8 mouse cellular contexts compared by ENCODE assay signal in the genomic region with DNA sequence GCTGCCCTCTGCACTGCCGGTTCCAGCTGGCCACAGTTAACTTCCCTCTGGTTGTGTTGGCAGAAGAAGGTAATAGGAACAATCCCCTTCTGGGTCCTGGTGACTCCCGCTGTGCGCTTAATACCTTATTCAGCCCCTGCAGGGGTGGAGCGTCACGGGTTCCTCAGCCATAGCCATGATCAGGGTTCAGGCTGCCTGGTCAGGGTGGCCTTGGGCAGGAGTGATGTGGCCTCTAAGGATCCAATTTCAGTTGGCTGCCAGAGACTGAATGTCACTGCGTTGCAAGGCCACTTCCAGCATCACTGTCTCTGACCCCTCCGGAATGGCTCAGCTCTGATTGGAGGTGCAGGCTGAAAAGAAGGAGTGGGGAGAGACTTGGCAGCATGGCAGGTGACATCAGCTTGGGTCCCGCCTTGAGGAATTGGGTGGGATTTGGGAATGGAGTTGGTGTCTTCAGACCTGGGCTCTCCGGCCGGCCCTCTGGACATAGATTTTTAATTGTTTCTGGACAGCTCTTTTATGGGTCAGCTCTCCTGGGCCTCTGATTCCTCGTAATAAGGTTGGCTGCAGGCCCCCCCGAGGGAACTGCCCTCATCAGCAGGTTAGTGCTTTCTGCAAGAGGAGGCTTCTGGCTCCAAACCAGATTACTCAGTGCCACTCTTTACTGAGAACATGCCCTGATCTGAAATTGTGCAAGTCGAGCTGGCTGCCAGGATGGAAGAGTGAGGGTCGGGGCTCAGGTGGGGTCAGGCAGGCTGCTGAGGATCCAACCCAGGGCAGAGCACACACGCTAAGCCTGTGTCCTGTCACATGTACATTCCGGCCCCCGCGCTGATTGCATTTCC. TPM values are rescaled to one million over a fixed set of nuclear protein-coding genes. Genes with fewer than 3 reads are reported as not detected.
DNase-seq lines count a peak whose midpoint lies in the region; ATAC-seq and TF ChIP-seq lines count a peak whose summit lies in the region.

No protein-coding gene starts in this region.

- intact Hi-C loops in gastrocnemius, adult 2 months (cut with DNase I): loop anchor here (5.0 kb wide), 1 partner anchor 54 kb away; no protein-coding TSS in a partner anchor

- H3K4me1 ChIP-seq in liver, embryonic 13.5 days (replicated peaks): peaks cover 71% of the 10 kb centered on the region
- H3K4me1 ChIP-seq in hindbrain, embryonic 15.5 days (replicated peaks): peaks cover 44% of the 10 kb centered on the region

- no peak overlapping the region for H3K9ac ChIP-seq in liver, embryonic 13.5 days
- H3K9ac ChIP-seq in hindbrain, embryonic 15.5 days: no peak overlapping the region

- no peak for ATAC-seq in liver, embryonic 13.5 days (ENCODE audit: low read depth)
- no peak for ATAC-seq in hindbrain, embryonic 15.5 days (ENCODE audit: low FRiP score, low read depth)
- ATAC-seq in erythroid progenitor cell, adult 5-6 weeks (replicated peaks; ENCODE audit: low FRiP score, poor library complexity, severe bottlenecking): no peak

- TF ChIP-seq CTCF in gastrocnemius, adult 2 months (IDR thresholded peaks at IDR 0.05): no peak

- no peaks in the 10 kb centered on the region for H3K27me3 ChIP-seq in liver, embryonic 13.5 days
- no peaks in the 10 kb centered on the region for H3K27me3 ChIP-seq in hindbrain, embryonic 15.5 days

- H3K4me3 ChIP-seq in liver, embryonic 13.5 days (replicated peaks): no peak overlapping the region
- peak overlapping the region; percentile 56 for H3K4me3 ChIP-seq in gastrocnemius, adult 2 months
- no peak overlapping the region for H3K4me3 ChIP-seq in hindbrain, embryonic 15.5 days

- no peak overlapping the region for H3K4me2 ChIP-seq in liver, embryonic 13.5 days
- H3K4me2 ChIP-seq in hindbrain, embryonic 15.5 days: peak overlapping the region; percentile 20

- H3K27ac ChIP-seq in liver, embryonic 13.5 days: peak overlapping the region; percentile 99; the same call in 1 of the 2 replicates
- peak overlapping the region; percentile 91 for H3K27ac ChIP-seq in gastrocnemius, adult 2 months
- 0 out of 2 replicates have a peak overlapping the region, but pooled peaks have one; percentile 39 for H3K27ac ChIP-seq in hindbrain, embryonic 15.5 days (replicated peaks)

- DNase-seq in liver, embryonic 13.5 days: no peak
- no peak for DNase-seq in liver
- peak; percentile 90 for DNase-seq in adrenal gland, adult 8-10 months
- peak; percentile 85 for DNase-seq in gastrocnemius, adult 2 months
- peak; percentile 30 to 35 for DNase-seq in lung, postnatal 4 days
- DNase-seq in frontal cortex, postnatal 25 days (ENCODE audit: low spot score in 2 of 2): no peak

- H3K36me3 ChIP-seq in liver, embryonic 13.5 days: peaks cover 14% of the 10 kb centered on the region
- no peaks in the 10 kb centered on the region for H3K36me3 ChIP-seq in hindbrain, embryonic 15.5 days

- H3K9me3 ChIP-seq in liver, embryonic 13.5 days (replicated peaks): no peaks in the 10 kb centered on the region
- H3K9me3 ChIP-seq in hindbrain, embryonic 15.5 days: no peaks in the 10 kb centered on the region

- WGBS in liver, embryonic 13.5 days (ENCODE audit: insufficient replicate concordance): 75% methylated on average over 18 of the region's 18 CpGs
- 33% methylated on average over 18 of the region's 18 CpGs for WGBS in hindbrain, embryonic 15.5 days

RNA-seq across cellular contexts. Expression of a gene that starts 10.8 kb away (rescaled TPM):
- 8.2 and 10.9 TPM in 2 replicates for polyA plus RNA-seq in liver, embryonic 13.5 days (2015; fragmentation: Nextera tagmentation; extraction: Ambion mirVana)
- total RNA-seq in adrenal gland, adult 8-10 months (2022): 100 to 1,000 TPM in 2 of 4 experiments, 10 to 100 TPM in 2; 83.2 to 102 (median 95.5) TPM
- 10 to 100 TPM; 90.6 to 99.5 TPM for total RNA-seq in gastrocnemius, adult 2 months (2021)
- polyA plus RNA-seq in hindbrain, embryonic 15.5 days (2015; fragmentation: Nextera tagmentation; extraction: Ambion mirVana): 24.2 and 27.9 TPM in 2 replicates
- 32.1 and 36.9 TPM in 2 replicates for total RNA-seq in erythroid progenitor cell, adult 5-6 weeks (2015; ENCODE audit: low replicate concordance)
- total RNA-seq in erythroid progenitor cell, adult 5-6 weeks (2017; ENCODE audit: low replicate concordance): 35.2 and 35.3 TPM in 2 replicates

RNA-seq across cellular contexts. Expression of a gene that starts 37.4 kb away (rescaled TPM):
- polyA plus RNA-seq in liver, embryonic 13.5 days (2015; fragmentation: Nextera tagmentation; extraction: Ambion mirVana): 5.7 and 6.0 TPM in 2 replicates
- total RNA-seq in adrenal gland, adult 8-10 months (2022): 10 to 100 TPM; 60.6 to 97.3 (median 78.2) TPM
- total RNA-seq in gastrocnemius, adult 2 months (2021): 10 to 100 TPM; 14.5 to 19.2 TPM
- 9.9 and 12.2 TPM in 2 replicates for polyA plus RNA-seq in hindbrain, embryonic 15.5 days (2015; fragmentation: Nextera tagmentation; extraction: Ambion mirVana)
- 6.7 and 13.0 TPM in 2 replicates for total RNA-seq in erythroid progenitor cell, adult 5-6 weeks (2015; ENCODE audit: low replicate concordance)
- 5.6 and 6.0 TPM in 2 replicates for total RNA-seq in erythroid progenitor cell, adult 5-6 weeks (2017; ENCODE audit: low replicate concordance)

RNA-seq across cellular contexts. Expression of a gene that starts 38.5 kb away (rescaled TPM):
- 19.3 and 20.1 TPM in 2 replicates for polyA plus RNA-seq in liver, embryonic 13.5 days (2015; fragmentation: Nextera tagmentation; extraction: Ambion mirVana)
- total RNA-seq in adrenal gland, adult 8-10 months (2022): 10 to 100 TPM; 20.0 to 32.2 (median 25.4) TPM
- total RNA-seq in gastrocnemius, adult 2 months (2021): 1 to 10 TPM; 6.2 to 6.9 TPM
- 22.3 and 23.6 TPM in 2 replicates for polyA plus RNA-seq in hindbrain, embryonic 15.5 days (2015; fragmentation: Nextera tagmentation; extraction: Ambion mirVana)
- total RNA-seq in erythroid progenitor cell, adult 5-6 weeks (2015; ENCODE audit: low replicate concordance): 4.0 and 12.6 TPM in 2 replicates
- total RNA-seq in erythroid progenitor cell, adult 5-6 weeks (2017; ENCODE audit: low replicate concordance): 3.6 and 4.3 TPM in 2 replicates

RNA-seq across cellular contexts. Expression of a gene that starts 47.8 kb away (rescaled TPM):
- 9.8 and 10.2 TPM in 2 replicates for polyA plus RNA-seq in liver, embryonic 13.5 days (2015; fragmentation: Nextera tagmentation; extraction: Ambion mirVana)
- total RNA-seq in adrenal gland, adult 8-10 months (2022): 10 to 100 TPM; 10.5 to 13.4 (median 11.5) TPM
- 1 to 10 TPM; 8.3 to 9.8 TPM for total RNA-seq in gastrocnemius, adult 2 months (2021)
- 1.3 TPM in 2 replicates for polyA plus RNA-seq in hindbrain, embryonic 15.5 days (2015; fragmentation: Nextera tagmentation; extraction: Ambion mirVana)
- total RNA-seq in erythroid progenitor cell, adult 5-6 weeks (2015; ENCODE audit: low replicate concordance): 1.7 TPM in 1 of 2 replicates, not detected in the other
- total RNA-seq in erythroid progenitor cell, adult 5-6 weeks (2017; ENCODE audit: low replicate concordance): 0.26 and 1.8 TPM in 2 replicates

Comparison
In these comparisons a context has a peak if more than half of its experiments do, and no peak if none do; other contexts are left out.
1. DNase-seq: peak in adrenal gland, adult 8-10 months (single experiment), gastrocnemius, adult 2 months (single experiment) and lung, postnatal 4 days (2 of 2); none in liver, embryonic 13.5 days (single experiment), liver (single experiment) and frontal cortex, postnatal 25 days (0 of 2).
2. H3K27ac ChIP-seq: peak in every context shown above with its lines; median percentile 99 in liver, embryonic 13.5 days; 91 in gastrocnemius, adult 2 months; 39 in hindbrain, embryonic 15.5 days.